Mouse (Mus musculus): ENCODE measurements around the gene Tek. TPM values are rescaled to one million over a fixed set of nuclear protein-coding genes. Genes with fewer than 3 reads are reported as not detected.

Tek gene
- polyA plus RNA-seq, 1 experiment from 2014 or later: 39.3 TPM

GRCm38 (mm10) chr4:94837061-94837460, 98.0 kb downstream of the Tek start:
- Histone ChIP-seq H3K4me2 (ENCODE audit: low read depth, low read length) (no peak overlapping the region), H3K4me1 (ENCODE audit: control insufficient read depth, insufficient read depth, low read length) (no peaks in the 10 kb centered on the region), H3K27me3 (ENCODE audit: control insufficient read depth, insufficient read depth, low read length) (no peaks in the 10 kb centered on the region), H3K4me3 (ENCODE audit: low read length) (no peak overlapping the region), H3K27ac (ENCODE audit: low read length) (no peak overlapping the region), H3K9ac (ENCODE audit: low read length) (no peak overlapping the region), H3K9me3 (replicated peaks; ENCODE audit: control insufficient read depth, low read length) (no peaks in the 10 kb centered on the region), H3K36me3 (ENCODE audit: control insufficient read depth, insufficient read depth) (0 out of 2 replicates have a peak, but pooled peaks cover 4% of the 10 kb centered on the region)
- ATAC-seq (replicated peaks; ENCODE audit: extremely low read depth, insufficient read depth, low FRiP score): no peak
- WGBS: 67% methylated on average over 7 of the region's 7 CpGs

- Histone ChIP-seq H3K4me1 (ENCODE audit: control insufficient read depth, insufficient read depth, low read length) (no peaks in the 10 kb centered on the region), H3K27ac (ENCODE audit: low read length) (no peak overlapping the region), H3K4me2 (ENCODE audit: low read depth, low read length) (no peak overlapping the region), H3K36me3 (ENCODE audit: control insufficient read depth, insufficient read depth) (no peaks in the 10 kb centered on the region), H3K9ac (ENCODE audit: low read length) (no peak overlapping the region), H3K4me3 (ENCODE audit: low read length) (no peak overlapping the region), H3K27me3 (ENCODE audit: control insufficient read depth, insufficient read depth, low read length) (no peaks in the 10 kb centered on the region), H3K9me3 (replicated peaks; ENCODE audit: control insufficient read depth, low read length) (no peaks in the 10 kb centered on the region)
- 74% methylated on average over 7 of the region's 7 CpGs for WGBS
- no peak for ATAC-seq (replicated peaks; ENCODE audit: extremely low read depth, insufficient read depth, low FRiP score)
These were observed 114.2 kb downstream of the Tek start for GRCm38 (mm10) chr4:94853301-94853700.

GRCm38 (mm10) chr4:94854270-94854669, 115.2 kb downstream of the Tek start:
- ATAC-seq (replicated peaks; ENCODE audit: extremely low read depth, insufficient read depth, low FRiP score): no peak
- no peaks in the 10 kb centered on the region for H3K36me3 ChIP-seq (ENCODE audit: control insufficient read depth, insufficient read depth)
- H3K9me3 ChIP-seq (replicated peaks; ENCODE audit: control insufficient read depth, low read length): no peaks in the 10 kb centered on the region
- no peak overlapping the region for H3K27ac ChIP-seq (ENCODE audit: low read length)
- no peaks in the 10 kb centered on the region for H3K27me3 ChIP-seq (ENCODE audit: control insufficient read depth, insufficient read depth, low read length)
- H3K9ac ChIP-seq (ENCODE audit: low read length): no peak overlapping the region
- no peak overlapping the region for H3K4me2 ChIP-seq (ENCODE audit: low read depth, low read length)
- H3K4me1 ChIP-seq (ENCODE audit: control insufficient read depth, insufficient read depth, low read length): no peaks in the 10 kb centered on the region
- H3K4me3 ChIP-seq (ENCODE audit: low read length): no peak overlapping the region
- WGBS: 85% methylated on average over 3 of the region's 3 CpGs

- no peak overlapping the region for H3K4me3 ChIP-seq (ENCODE audit: low read length)
- H3K4me1 ChIP-seq (ENCODE audit: control insufficient read depth, insufficient read depth, low read length): no peaks in the 10 kb centered on the region
- no peaks in the 10 kb centered on the region for H3K9me3 ChIP-seq (replicated peaks; ENCODE audit: control insufficient read depth, low read length)
- no peaks in the 10 kb centered on the region for H3K27me3 ChIP-seq (ENCODE audit: control insufficient read depth, insufficient read depth, low read length)
- WGBS: 50% methylated on average over 3 of the region's 3 CpGs
- no peak overlapping the region for H3K4me2 ChIP-seq (ENCODE audit: low read depth, low read length)
- H3K27ac ChIP-seq (ENCODE audit: low read length): no peak overlapping the region
- ATAC-seq (replicated peaks; ENCODE audit: extremely low read depth, insufficient read depth, low FRiP score): no peak
- no peaks in the 10 kb centered on the region for H3K36me3 ChIP-seq (ENCODE audit: control insufficient read depth, insufficient read depth)
- no peak overlapping the region for H3K9ac ChIP-seq (ENCODE audit: low read length)
These were observed 116.1 kb downstream of the Tek start for GRCm38 (mm10) chr4:94855201-94855600.

- Histone ChIP-seq H3K36me3 (ENCODE audit: control insufficient read depth, insufficient read depth) (no peaks in the 10 kb centered on the region), H3K9me3 (replicated peaks; ENCODE audit: control insufficient read depth, low read length) (no peaks in the 10 kb centered on the region), H3K9ac (ENCODE audit: low read length) (no peak overlapping the region), H3K4me2 (ENCODE audit: low read depth, low read length) (no peak overlapping the region), H3K27ac (ENCODE audit: low read length) (no peak overlapping the region), H3K27me3 (ENCODE audit: control insufficient read depth, insufficient read depth, low read length) (no peaks in the 10 kb centered on the region), H3K4me1 (ENCODE audit: control insufficient read depth, insufficient read depth, low read length) (no peaks in the 10 kb centered on the region), H3K4me3 (ENCODE audit: low read length) (no peak overlapping the region)
- no peak for ATAC-seq (replicated peaks; ENCODE audit: extremely low read depth, insufficient read depth, low FRiP score)
- 12% methylated on average over 2 of the region's 2 CpGs for WGBS
These were observed 161.7 kb downstream of the Tek start for GRCm38 (mm10) chr4:94900744-94901143.

- no peak overlapping the region for H3K4me2 ChIP-seq (ENCODE audit: low read depth, low read length)
- H3K4me3 ChIP-seq (ENCODE audit: low read length): no peak overlapping the region
- H3K9me3 ChIP-seq (replicated peaks; ENCODE audit: control insufficient read depth, low read length): no peaks in the 10 kb centered on the region
- 43% methylated on average over 3 of the region's 3 CpGs for WGBS
- H3K36me3 ChIP-seq (ENCODE audit: control insufficient read depth, insufficient read depth): no peaks in the 10 kb centered on the region
- H3K4me1 ChIP-seq (ENCODE audit: control insufficient read depth, insufficient read depth, low read length): no peaks in the 10 kb centered on the region
- ATAC-seq (replicated peaks; ENCODE audit: extremely low read depth, insufficient read depth, low FRiP score): no peak
- H3K27me3 ChIP-seq (ENCODE audit: control insufficient read depth, insufficient read depth, low read length): no peaks in the 10 kb centered on the region
- H3K27ac ChIP-seq (ENCODE audit: low read length): no peak overlapping the region
- no peak overlapping the region for H3K9ac ChIP-seq (ENCODE audit: low read length)
These were observed 162.7 kb downstream of the Tek start for GRCm38 (mm10) chr4:94901780-94902179.

Other genes with a start within 250 kb of the Tek start
- 0.32 TPM in 1 of 2 replicates, not detected in the other for gene Gm10306, start 182.7 kb upstream of the Tek start, polyA plus RNA-seq (2015; fragmentation: Nextera tagmentation; extraction: Ambion mirVana)
- gene Caap1, start 182.5 kb upstream of the Tek start, polyA plus RNA-seq (2015; fragmentation: Nextera tagmentation; extraction: Ambion mirVana): 7.5 and 10.9 TPM in 2 replicates
- gene Plaa, start 136.0 kb upstream of the Tek start, polyA plus RNA-seq (2015; fragmentation: Nextera tagmentation; extraction: Ambion mirVana): 51.1 and 54.1 TPM in 2 replicates
- gene Ift74, start 124.8 kb upstream of the Tek start, polyA plus RNA-seq (2015; fragmentation: Nextera tagmentation; extraction: Ambion mirVana): 13.1 and 14.8 TPM in 2 replicates
- 0.20 and 0.26 TPM in 2 replicates for gene Lrrc19, start 89.1 kb upstream of the Tek start, polyA plus RNA-seq (2015; fragmentation: Nextera tagmentation; extraction: Ambion mirVana)
- 0.12 and 0.17 TPM in 2 replicates for gene Eqtn, start 189.6 kb downstream of the Tek start, polyA plus RNA-seq (2015; fragmentation: Nextera tagmentation; extraction: Ambion mirVana)
- 15.0 and 15.3 TPM in 2 replicates for gene Mysm1, start 239.8 kb downstream of the Tek start, polyA plus RNA-seq (2015; fragmentation: Nextera tagmentation; extraction: Ambion mirVana)